Mouse (Mus musculus) G1E (cell line): Measurements from ENCODE around the gene Ginm1.

ENCODE experiments used
- CTCF ChIP-seq: IDR thresholded peaks from 2 replicates; pipeline ENCODE4 v1.5.1; 2012; ENCODE audit warnings: low read depth, low read length, inconsistent platforms, mixed read lengths
- GATA1 ChIP-seq: IDR thresholded peaks from 2 replicates; pipeline ENCODE4 v1.6.1; 2012; ENCODE audit warnings: borderline replicate concordance, low read length, inconsistent platforms, mixed read lengths

DNA sequence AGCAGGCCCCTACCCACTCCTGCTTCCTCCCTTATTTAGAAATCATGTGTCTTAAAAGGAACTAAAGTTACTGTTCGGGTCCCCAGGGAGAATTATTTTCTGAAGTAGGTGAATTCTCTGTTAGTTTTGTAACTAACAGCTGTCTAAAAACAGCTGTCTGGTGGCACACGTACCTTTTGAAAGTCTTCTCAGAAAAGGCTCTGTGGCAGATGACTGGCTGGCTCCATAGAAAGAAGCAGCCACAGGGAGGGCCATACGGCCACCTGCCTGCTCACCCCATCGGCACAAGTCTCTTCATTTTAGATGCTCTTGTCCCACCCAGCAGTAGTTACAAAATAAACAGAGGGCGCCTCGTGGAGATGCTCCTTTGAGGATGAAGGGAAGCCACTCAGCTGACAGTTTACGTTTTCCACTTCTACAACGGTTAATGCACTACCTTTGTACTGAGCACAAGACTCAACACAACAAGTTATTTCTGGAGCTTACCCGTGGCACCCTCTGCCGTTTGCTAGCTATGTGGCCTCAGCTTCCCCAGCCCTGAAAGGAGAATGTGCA lies 42.1 kb upstream of the Ginm1 start:
- TF ChIP-seq GATA1 (no peak), CTCF (no peak)
